Mouse (Mus musculus) CH12.LX (cell line): ENCODE measurements at regions not wholly inside any gene's neighbourhood (a gene's known extent, or its start where the extent isn't known, plus 50 kb on each side); places are given as distances from the start of the nearest gene placed in this dataset.

Experiments used
- DNase-seq: peaks from one replicate; pipeline ENCODE4 v3.0.0-alpha.2; 2013; ENCODE audit errors: extremely low read depth
- H3K27ac ChIP-seq: 2 replicates; pipeline ENCODE4 v1.5.1; 2012; ENCODE audit warnings: low read depth, mild to moderate bottlenecking, control low read depth, moderate library complexity; ENCODE audit not compliant: insufficient read depth
- H3K27me3 ChIP-seq: replicated peaks from 2 replicates; pipeline ENCODE3; 2012; ENCODE audit warnings: inconsistent platforms
- H3K36me3 ChIP-seq, 2 experiments: replicated peaks in 1 of 2; 2 replicates each; pipeline versions ENCODE3 to v1.6.1; 2012; ENCODE audit warnings: inconsistent platforms in 1 of 2, low read length in 1 of 2, mild to moderate bottlenecking in 1 of 2, mixed read lengths in 1 of 2, moderate library complexity in 1 of 2; ENCODE audit not compliant: control insufficient read depth in 1 of 2, insufficient read depth in 1 of 2
- H3K4me1 ChIP-seq, 2 experiments: 2 replicates each; pipeline ENCODE4 v1.6.1; 2012; ENCODE audit warnings: inconsistent platforms in 1 of 2, moderate library complexity in 1 of 2; ENCODE audit not compliant: insufficient read depth in 2 of 2, control insufficient read depth in 1 of 2
- H3K4me2 ChIP-seq: 2 replicates; pipeline ENCODE4 v1.6.1; 2012; ENCODE audit warnings: low read depth, mild to moderate bottlenecking, control low read depth; ENCODE audit not compliant: poor library complexity, insufficient read depth, severe bottlenecking
- H3K4me3 ChIP-seq, 3 experiments: fragments of 150-350 bp in 1 of 3; sonication (generic) in 1 of 3; replicated peaks in 1 of 3; 2 replicates each; pipeline versions ENCODE3 to v1.5.1; 2011 to 2012; ENCODE audit warnings: low read depth in 2 of 3, low read length in 2 of 3, mild to moderate bottlenecking in 2 of 3, moderate library complexity in 2 of 3, control low read depth in 1 of 3, improper control_type of control experiment in 1 of 3, inconsistent platforms in 1 of 3, mixed read lengths in 1 of 3; ENCODE audit not compliant: poor library complexity in 1 of 3
- H3K79me2 ChIP-seq: replicated peaks from 2 replicates; pipeline ENCODE4 v1.6.1; 2012; ENCODE audit warnings: mild to moderate bottlenecking, moderate library complexity; ENCODE audit not compliant: control insufficient read depth, poor library complexity, insufficient read depth, severe bottlenecking; ENCODE audit errors: extremely low read depth
- H3K9ac ChIP-seq: 2 replicates; pipeline ENCODE4 v1.6.1; 2012; ENCODE audit warnings: low read depth, mild to moderate bottlenecking, control low read depth, moderate library complexity; ENCODE audit not compliant: insufficient read depth
- H3K9me3 ChIP-seq: replicated peaks from 2 replicates; pipeline ENCODE3; 2012; ENCODE audit warnings: low read length, inconsistent platforms, mixed read lengths
- BHLHE40 ChIP-seq: IDR thresholded peaks from 2 replicates; pipeline ENCODE4 v1.6.1; 2011; ENCODE audit warnings: mild to moderate bottlenecking, low read depth, low read length, improper control_type of control experiment
- CHD1 ChIP-seq: IDR thresholded peaks from 2 replicates; pipeline ENCODE4 v1.6.1; 2012; ENCODE audit warnings: low read depth, low read length, improper control_type of control experiment, inconsistent platforms
- ELF1 ChIP-seq: IDR thresholded peaks from 2 replicates; pipeline ENCODE4 v1.6.1; 2014; ENCODE audit warnings: low read depth, mild to moderate bottlenecking, inconsistent platforms, low read length, improper control_type of control experiment
- EP300 ChIP-seq: IDR thresholded peaks from 2 replicates; pipeline ENCODE4 v1.6.1; 2011; ENCODE audit warnings: low read length, improper control_type of control experiment
- HCFC1 ChIP-seq: IDR thresholded peaks from 2 replicates; pipeline ENCODE4 v1.6.1; 2012; ENCODE audit warnings: low read depth, mild to moderate bottlenecking, inconsistent platforms, low read length, improper control_type of control experiment
- IRF4 ChIP-seq: IDR thresholded peaks from 2 replicates; pipeline ENCODE4 v1.6.1; 2014; ENCODE audit warnings: low read depth, mild to moderate bottlenecking, inconsistent platforms, low read length, improper control_type of control experiment
- JUN ChIP-seq: IDR thresholded peaks from 2 replicates; pipeline ENCODE4 v1.6.1; 2011; ENCODE audit warnings: low read depth, mild to moderate bottlenecking, low read length, improper control_type of control experiment, moderate library complexity; ENCODE audit not compliant: insufficient read depth
- JUND ChIP-seq: conservative IDR thresholded peaks from 2 replicates; pipeline ENCODE4 v1.6.1; 2011; ENCODE audit warnings: low read depth, low read length, improper control_type of control experiment
- MAX ChIP-seq: IDR thresholded peaks from 2 replicates; pipeline ENCODE4 v1.6.1; 2011; ENCODE audit warnings: low read length, improper control_type of control experiment
- MAZ ChIP-seq: IDR thresholded peaks from 2 replicates; pipeline ENCODE4 v1.6.1; 2012; ENCODE audit warnings: low read depth, mild to moderate bottlenecking, inconsistent platforms, low read length, improper control_type of control experiment, moderate library complexity
- MEF2A ChIP-seq: IDR thresholded peaks from 2 replicates; pipeline ENCODE4 v1.6.1; 2014; ENCODE audit warnings: low read depth, mild to moderate bottlenecking, inconsistent platforms, low read length, improper control_type of control experiment, borderline replicate concordance
- MXI1 ChIP-seq: IDR thresholded peaks from 2 replicates; pipeline ENCODE4 v1.6.1; 2011; ENCODE audit warnings: mild to moderate bottlenecking, low read depth, low read length, improper control_type of control experiment
- NRF1 ChIP-seq: IDR thresholded peaks from 2 replicates; pipeline ENCODE4 v1.6.1; 2014; ENCODE audit warnings: low read depth, mild to moderate bottlenecking, inconsistent platforms, low read length, improper control_type of control experiment, moderate library complexity
- PAX5 ChIP-seq: IDR thresholded peaks from 2 replicates; pipeline ENCODE4 v1.6.1; 2012; ENCODE audit warnings: low read length, inconsistent platforms, mixed read lengths
- POLR2A ChIP-seq: IDR thresholded peaks from 2 replicates; pipeline ENCODE4 v1.6.1; 2011; ENCODE audit warnings: low read depth, mild to moderate bottlenecking, improper control_type of control experiment, low read length
- POLR2AphosphoS2 ChIP-seq: IDR thresholded peaks from 2 replicates; pipeline ENCODE4 v1.6.1; 2011; ENCODE audit warnings: low read depth, low read length, improper control_type of control experiment
- RCOR1 ChIP-seq: conservative IDR thresholded peaks from 2 replicates; pipeline ENCODE4 v1.6.1; 2012; ENCODE audit warnings: low read depth, mild to moderate bottlenecking, inconsistent platforms, low read length, improper control_type of control experiment
- SMC3 ChIP-seq: IDR thresholded peaks from 2 replicates; pipeline ENCODE4 v1.6.1; 2011; ENCODE audit warnings: low read depth, low read length, improper control_type of control experiment
- TBP ChIP-seq: conservative IDR thresholded peaks from 2 replicates; pipeline ENCODE4 v1.6.1; 2011; ENCODE audit warnings: low read depth, low read length, improper control_type of control experiment
- TCF12 ChIP-seq: IDR thresholded peaks from 2 replicates; pipeline ENCODE4 v1.6.1; 2014; ENCODE audit warnings: low read depth, mild to moderate bottlenecking, inconsistent platforms, low read length, improper control_type of control experiment
- USF1 ChIP-seq: IDR thresholded peaks from 2 replicates; pipeline ENCODE4 v1.6.1; 2014; ENCODE audit warnings: low read depth, mild to moderate bottlenecking, inconsistent platforms, low read length, improper control_type of control experiment
- USF2 ChIP-seq: conservative IDR thresholded peaks from 2 replicates; pipeline ENCODE4 v1.6.1; 2011; ENCODE audit warnings: low read depth, low read length, improper control_type of control experiment
- ZKSCAN1 ChIP-seq: IDR thresholded peaks from 2 replicates; pipeline ENCODE4 v1.6.1; 2012; ENCODE audit warnings: low read depth, inconsistent platforms, low read length, improper control_type of control experiment, borderline replicate concordance
- ZNF384 ChIP-seq: IDR thresholded peaks from 2 replicates; pipeline ENCODE4 v1.6.1; 2012; ENCODE audit warnings: low read depth, low read length, improper control_type of control experiment, inconsistent platforms
- dilution Hi-C: fragments of 300-500 bp; cut with MboI; formaldehyde crosslinking; loops from 2 replicates; pipeline ENCODE4 v1.14.3; 2020; ENCODE audit warnings: low sequenced_read_pairs; ENCODE audit not compliant: extremely low pct_unique_long_range_greater_than_20kb, extremely low pct_ligation_motif_present
- in situ Hi-C: fragments of 300-500 bp; cut with MboI; formaldehyde crosslinking; loops from 3 replicates; pipeline ENCODE4 v1.14.3; 2019; ENCODE audit warnings: low sequenced_read_pairs, low pct_ligation_motif_present, low pct_unique_long_range_greater_than_20kb, mixed read lengths

DNA sequence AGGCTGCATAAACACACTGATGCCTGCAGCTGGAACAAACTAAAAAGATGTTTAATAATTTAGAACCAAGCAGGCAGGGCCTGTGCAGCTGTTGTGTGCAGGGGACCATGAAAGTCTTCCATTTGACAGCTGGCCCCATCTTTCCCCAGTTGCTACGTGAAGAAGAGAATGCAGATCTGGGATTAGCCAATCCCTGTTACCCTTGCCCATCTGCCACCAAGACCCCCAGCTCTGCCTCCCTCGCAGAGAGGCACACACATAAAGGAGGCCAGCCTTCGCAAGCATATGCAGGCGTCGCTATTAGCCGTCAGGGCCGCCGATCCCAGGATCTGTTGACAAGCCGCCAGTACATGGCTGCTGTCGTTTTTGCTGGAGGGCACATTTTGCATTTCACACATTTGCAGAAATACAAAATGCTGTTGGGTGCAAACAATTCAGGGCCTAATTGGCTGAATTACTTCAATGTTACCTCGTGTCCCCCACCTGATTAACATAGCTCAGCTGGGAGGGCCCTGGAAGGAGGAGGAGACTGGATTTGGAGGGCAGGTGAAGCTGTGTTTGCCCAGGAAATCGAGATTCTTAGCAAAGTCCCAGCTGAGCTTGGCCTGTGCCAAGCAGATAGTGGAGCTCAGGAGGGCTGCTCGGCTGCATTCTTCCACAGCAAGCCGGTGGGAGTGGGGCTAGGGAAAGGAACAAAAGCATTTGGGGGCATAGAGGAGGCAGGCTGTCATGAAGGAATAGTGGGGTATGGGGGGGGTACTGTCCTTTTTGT, 367.6 kb upstream of the Mki67 start:
- Histone ChIP-seq H3K4me3 (no peak overlapping the region), H3K79me2 (no peaks in the 10 kb centered on the region), H3K4me1 (no peaks in the 10 kb centered on the region)
- dilution Hi-C loops, result no loop called here
- TF ChIP-seq JUND, result no peak
- no peak for TF ChIP-seq SMC3
- no peak for TF ChIP-seq MAX
- TF ChIP-seq CHD1, result no peak
- TF ChIP-seq MXI1, result no peak
- TF ChIP-seq TCF12, result no peak
- no peak for TF ChIP-seq POLR2AphosphoS2
- TF ChIP-seq PAX5, result no peak
- no peak for TF ChIP-seq TBP
- no peak for TF ChIP-seq JUN
- TF ChIP-seq POLR2A, result no peak
- no peak for TF ChIP-seq ELF1
- TF ChIP-seq HCFC1, result no peak
- TF ChIP-seq BHLHE40, result no peak
- no peak for TF ChIP-seq USF2
- TF ChIP-seq MEF2A, result no peak
- TF ChIP-seq ZNF384, result no peak
- TF ChIP-seq, all 38 proteins: peak for 0
- Histone ChIP-seq H3K27me3 (peaks cover 90% of the 10 kb centered on the region), H3K36me3 (no peaks in the 10 kb centered on the region), H3K9ac (no peak overlapping the region), H3K27ac (no peak overlapping the region), H3K9me3 (no peaks in the 10 kb centered on the region), H3K4me2 (no peak overlapping the region)
- no peak for DNase-seq
- in situ Hi-C loops, result no loop called here

GRCm38 (mm10) chr7:136088785-136089184, 372.6 kb upstream of the Mki67 start:
- H3K9me3 ChIP-seq, result no peaks in the 10 kb centered on the region
- dilution Hi-C loops, result no loop called here
- TF ChIP-seq ZKSCAN1 (no peak), PAX5 (no peak), SMC3 (no peak), MAZ (no peak), USF1 (no peak), ZNF384 (no peak), IRF4 (no peak), CHD1 (no peak), RCOR1 (no peak), EP300 (no peak), TBP (no peak), NRF1 (no peak)
- no peak overlapping the region for H3K4me2 ChIP-seq
- DNase-seq, result no peak
- H3K27me3 ChIP-seq, result peaks cover 85% of the 10 kb centered on the region
- H3K27ac ChIP-seq, result no peak overlapping the region
- H3K9ac ChIP-seq, result no peak overlapping the region
- no peaks in the 10 kb centered on the region for H3K36me3 ChIP-seq
- H3K79me2 ChIP-seq, result no peaks in the 10 kb centered on the region
- H3K4me3 ChIP-seq, result no peak overlapping the region
- no peaks in the 10 kb centered on the region for H3K4me1 ChIP-seq
- in situ Hi-C loops, result no loop called here
